Mouse (Mus musculus): ENCODE data around the gene Nedd8. TPM values are rescaled to one million over a fixed set of nuclear protein-coding genes. Genes with fewer than 3 reads are reported as not detected.

Nedd8 gene
- 325 TPM for polyA plus RNA-seq (2021)

DNA sequence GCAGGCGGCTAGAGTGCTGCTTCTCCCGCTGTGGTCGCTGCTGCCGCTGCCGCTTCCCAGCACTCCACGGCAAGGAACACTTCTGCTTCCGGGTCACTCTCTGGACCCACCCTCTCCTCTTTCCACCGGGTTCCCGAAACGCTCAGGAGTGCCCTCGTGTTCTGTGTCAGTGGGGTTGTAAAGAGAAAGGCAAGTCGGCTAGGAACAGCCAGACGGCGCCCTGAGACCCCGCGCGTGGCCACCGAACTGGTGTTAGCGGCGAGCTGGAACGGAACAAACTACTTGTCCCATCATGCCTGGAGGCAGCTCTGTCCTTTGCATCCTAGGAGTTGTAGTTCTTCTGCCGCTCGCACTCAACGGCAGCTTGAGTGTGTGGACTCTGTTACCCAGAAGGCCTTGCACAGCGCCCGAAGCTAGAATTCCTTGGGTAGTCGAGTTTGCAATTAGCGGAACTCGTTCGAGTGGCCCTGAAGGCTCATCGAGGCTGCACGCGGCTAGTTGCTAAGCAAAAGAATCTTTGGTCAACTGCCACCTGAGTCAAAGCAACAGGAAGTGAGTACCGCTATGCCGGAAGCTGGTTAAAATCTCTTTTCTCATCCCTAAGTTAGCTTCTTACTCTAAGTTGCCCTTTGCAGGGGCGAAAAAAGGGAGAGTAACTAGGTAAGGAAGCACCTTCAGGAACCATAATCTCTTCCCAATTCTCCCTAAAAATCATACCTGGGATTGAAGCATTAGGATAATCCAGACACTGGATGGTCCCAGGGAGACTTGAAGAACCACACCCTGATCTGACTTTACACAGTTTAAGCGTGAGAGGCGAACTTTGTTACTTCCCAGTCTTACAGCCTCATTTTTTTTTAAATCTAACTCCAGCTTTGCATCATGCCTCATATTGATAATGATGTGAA is at the start of gene Nedd8, which contains the start of gene Gmpr2:
Nedd8 (minus strand) TSS at position 292 of the 908 bp plus-strand sequence.
Gmpr2 (plus strand) TSS at position 109 of the 908 bp plus-strand sequence.
- in situ Hi-C loops (cut with MboI; ENCODE audit: low pct_unique_long_range_greater_than_20kb) = no loop called here
- ChIA-PET CTCF (interaction anchor here (1.0 to 1.3 kb wide), 4 partner anchors 9 to 115 kb away, joined by 3 to 4 read pairs (median 3); partner anchors contain the start of gene Tinf2), POLR2A (interaction anchor here (0.6 to 1.2 kb wide), 5 partner anchors 8 to 808 kb away, joined by 3 to 6 read pairs (median 3); no protein-coding TSS in a partner anchor)
- no peak for TF ChIP-seq CTCF (IDR thresholded peaks at IDR 0.05)
- ATAC-seq (peak; percentile 97), DNase-seq (ENCODE audit: low read depth, low spot score) (peak; percentile 77)
- H3K27me3 ChIP-seq = no peaks in the 10 kb centered on the region

DNA sequence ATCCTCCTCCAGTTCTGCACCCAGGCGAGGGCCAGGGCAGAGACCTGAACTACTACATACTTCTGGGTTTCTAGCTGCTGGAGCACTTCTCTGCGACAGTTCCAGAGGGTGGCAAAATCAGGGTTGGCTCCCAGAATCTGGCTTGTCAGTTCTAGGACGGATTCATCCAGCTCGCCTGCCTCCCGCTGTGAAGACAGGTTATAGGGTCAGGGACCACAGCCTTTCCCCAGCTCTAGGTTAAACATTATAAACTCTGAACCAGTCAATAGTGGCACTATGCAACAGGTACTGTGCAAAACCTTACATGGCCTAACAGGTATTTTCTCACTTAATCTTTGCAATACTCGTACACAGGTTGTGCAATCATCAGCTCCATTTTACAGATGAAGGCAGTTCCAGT is 49.2 kb upstream of the Nedd8 start:
- in situ Hi-C loops (cut with MboI; ENCODE audit: low pct_unique_long_range_greater_than_20kb) = no loop called here
- TF ChIP-seq CTCF (IDR thresholded peaks at IDR 0.05) = no peak
- ChIA-PET CTCF (interaction anchor here (1.0 to 3.3 kb wide), 6 partner anchors 14 to 39 kb away, joined by 3 to 15 read pairs (median 5); partner anchors contain the start of gene Tinf2), POLR2A (no interaction called here)
- no peak for ATAC-seq
- no peaks in the 10 kb centered on the region for H3K27me3 ChIP-seq
- no peak for DNase-seq (ENCODE audit: low read depth, low spot score)

DNA sequence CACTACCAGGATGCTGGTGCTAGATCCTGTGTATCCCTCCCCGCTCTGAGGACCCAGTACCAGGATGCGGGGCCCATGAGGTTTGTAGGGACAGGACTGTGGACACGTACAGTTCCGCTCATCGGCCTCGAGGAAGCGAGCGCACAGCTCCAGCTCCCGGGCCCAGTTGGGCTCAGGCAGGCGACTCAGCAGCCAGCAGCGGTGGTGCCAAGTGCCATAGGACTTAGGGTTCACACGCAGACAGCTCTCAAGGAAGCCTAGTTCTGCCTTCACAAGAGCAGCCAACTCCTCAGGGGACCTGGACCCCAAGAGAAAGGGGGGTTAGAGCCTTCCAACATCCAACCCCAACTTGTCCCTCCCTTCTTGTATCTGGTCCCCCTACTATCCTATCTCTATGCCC is 48.7 kb upstream of the Nedd8 start:
- DNase-seq (ENCODE audit: low read depth, low spot score) = no peak
- POLR2A ChIA-PET = no interaction called here
- ATAC-seq = no peak
- CTCF ChIA-PET = interaction anchor here (1.0 to 3.3 kb wide), 4 partner anchors 14 to 39 kb away, joined by 5 to 15 read pairs (median 6); partner anchors contain the start of gene Tinf2
- in situ Hi-C loops (cut with MboI; ENCODE audit: low pct_unique_long_range_greater_than_20kb) = no loop called here
- no peaks in the 10 kb centered on the region for H3K27me3 ChIP-seq
- TF ChIP-seq CTCF (IDR thresholded peaks at IDR 0.05) = no peak

DNA sequence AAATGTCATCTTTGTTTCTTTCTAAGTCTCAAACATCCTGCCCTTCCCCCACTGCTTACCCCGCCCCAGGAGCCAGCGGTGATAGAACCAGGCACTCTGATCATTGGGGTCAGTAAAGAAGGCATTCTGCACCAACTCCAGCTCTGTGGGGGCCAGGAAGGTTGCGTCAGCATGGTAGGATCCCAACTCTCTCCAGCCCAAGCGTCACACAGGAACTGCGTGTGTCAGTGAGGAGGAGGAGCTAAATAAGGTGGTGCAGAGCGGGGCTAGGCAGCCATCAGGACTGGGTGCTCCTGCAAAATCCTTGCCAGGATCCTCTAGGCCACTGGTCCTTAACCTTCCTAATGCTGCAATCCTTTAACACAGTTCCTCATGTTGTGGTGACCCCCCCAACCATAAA is 47.8 kb upstream of the Nedd8 start:
- in situ Hi-C loops (cut with MboI; ENCODE audit: low pct_unique_long_range_greater_than_20kb) = no loop called here
- DNase-seq (ENCODE audit: low read depth, low spot score) (no peak), ATAC-seq (no peak)
- ChIA-PET CTCF (no interaction called here), POLR2A (no interaction called here)
- H3K27me3 ChIP-seq = no peaks in the 10 kb centered on the region
- TF ChIP-seq CTCF (IDR thresholded peaks at IDR 0.05) = no peak

DNA sequence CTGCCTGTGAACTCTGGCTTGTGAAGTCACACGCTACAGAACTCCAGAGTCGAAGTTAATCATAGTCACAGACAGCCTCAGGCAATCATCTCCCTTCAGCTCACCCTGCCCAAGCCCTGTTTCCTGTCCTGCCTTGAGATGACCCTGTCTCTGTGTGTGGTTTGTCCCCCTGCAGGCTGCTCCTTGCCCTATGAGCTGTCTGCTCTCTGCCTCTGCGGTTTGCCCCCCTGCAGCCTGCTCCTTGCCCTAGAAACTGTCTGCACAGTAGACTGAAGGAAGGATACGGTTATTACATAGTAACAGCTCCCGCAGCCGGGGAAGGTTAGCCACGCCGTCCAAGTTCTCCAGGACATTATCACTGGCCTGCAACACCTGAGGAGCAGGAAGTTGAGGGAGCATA is 45.0 kb upstream of the Nedd8 start:
- H3K27me3 ChIP-seq = no peaks in the 10 kb centered on the region
- TF ChIP-seq CTCF (IDR thresholded peaks at IDR 0.05) = no peak
- DNase-seq (ENCODE audit: low read depth, low spot score) = peak; percentile 85
- ATAC-seq = peak; percentile 85
- in situ Hi-C loops (cut with MboI; ENCODE audit: low pct_unique_long_range_greater_than_20kb) = no loop called here
- POLR2A ChIA-PET = interaction anchor here (0.8 to 1.4 kb wide), 3 partner anchors 8 to 30 kb away, joined by 3 read pairs; no protein-coding TSS in a partner anchor
- CTCF ChIA-PET = interaction anchor here (1.4 to 3.0 kb wide), 4 partner anchors 14 to 35 kb away, joined by 3 to 20 read pairs (median 7); partner anchors contain the start of gene Tinf2

DNA sequence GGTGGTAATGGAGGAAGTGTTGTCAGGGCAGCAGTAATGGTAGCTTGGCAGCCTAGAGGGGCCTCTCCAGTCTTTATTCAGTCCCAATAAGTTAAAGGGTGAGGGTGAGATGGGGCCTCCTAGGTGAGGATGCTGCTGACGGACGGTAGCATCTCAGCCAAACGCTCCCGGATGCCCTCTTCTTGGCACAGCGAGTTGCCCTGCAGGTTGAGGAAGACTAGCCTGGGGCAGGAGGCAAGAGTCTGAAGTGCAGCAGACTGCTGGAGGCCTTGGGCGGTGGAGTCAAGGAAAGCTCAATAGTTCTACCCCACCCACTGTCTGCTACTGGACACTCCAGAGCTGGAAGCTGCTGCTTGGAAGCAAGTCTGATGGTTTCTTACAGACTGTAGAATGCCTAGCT is 44.3 kb upstream of the Nedd8 start:
- ChIA-PET POLR2A (interaction anchor here (1.0 to 1.4 kb wide), 2 partner anchors 9 to 16 kb away, joined by 3 read pairs; no protein-coding TSS in a partner anchor), CTCF (interaction anchor here (1.4 to 3.0 kb wide), 4 partner anchors 15 to 35 kb away, joined by 3 to 20 read pairs (median 7); partner anchors contain the start of gene Tinf2)
- TF ChIP-seq CTCF (IDR thresholded peaks at IDR 0.05) = no peak
- no peaks in the 10 kb centered on the region for H3K27me3 ChIP-seq
- ATAC-seq (peak; percentile 4), DNase-seq (ENCODE audit: low read depth, low spot score) (no peak)
- in situ Hi-C loops (cut with MboI; ENCODE audit: low pct_unique_long_range_greater_than_20kb) = no loop called here

DNA sequence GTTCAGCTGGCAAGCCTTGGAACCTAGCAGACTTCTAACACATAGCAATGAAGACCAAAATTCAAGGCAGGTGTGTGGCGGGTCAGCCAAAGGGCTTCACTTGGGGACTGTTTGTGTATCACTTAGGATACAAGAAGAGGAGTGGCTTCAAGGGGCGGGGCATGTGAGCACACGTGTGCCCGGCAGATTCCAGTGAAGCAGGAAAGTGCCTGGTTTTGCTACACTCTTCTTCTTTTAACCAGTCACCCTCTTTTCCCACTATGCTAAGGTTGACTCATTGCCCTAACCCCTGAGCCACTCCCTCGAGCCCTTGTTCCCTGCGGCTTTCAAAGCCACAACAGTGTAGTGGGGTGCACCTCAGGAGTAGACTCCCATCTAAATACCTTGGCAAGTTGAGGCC is 43.0 kb upstream of the Nedd8 start:
- ChIA-PET CTCF (interaction anchor here (1.7 to 3.0 kb wide), 2 partner anchors 28 to 33 kb away, joined by 5 to 20 read pairs; partner anchors contain the start of gene Tinf2), POLR2A (interaction anchor here (0.7 kb wide), 1 partner anchor 28 kb away, joined by 6 read pairs; no protein-coding TSS in a partner anchor)
- no peaks in the 10 kb centered on the region for H3K27me3 ChIP-seq
- in situ Hi-C loops (cut with MboI; ENCODE audit: low pct_unique_long_range_greater_than_20kb) = no loop called here
- ATAC-seq (peak; percentile 24), DNase-seq (ENCODE audit: low read depth, low spot score) (no peak)
- TF ChIP-seq CTCF (IDR thresholded peaks at IDR 0.05) = no peak

DNA sequence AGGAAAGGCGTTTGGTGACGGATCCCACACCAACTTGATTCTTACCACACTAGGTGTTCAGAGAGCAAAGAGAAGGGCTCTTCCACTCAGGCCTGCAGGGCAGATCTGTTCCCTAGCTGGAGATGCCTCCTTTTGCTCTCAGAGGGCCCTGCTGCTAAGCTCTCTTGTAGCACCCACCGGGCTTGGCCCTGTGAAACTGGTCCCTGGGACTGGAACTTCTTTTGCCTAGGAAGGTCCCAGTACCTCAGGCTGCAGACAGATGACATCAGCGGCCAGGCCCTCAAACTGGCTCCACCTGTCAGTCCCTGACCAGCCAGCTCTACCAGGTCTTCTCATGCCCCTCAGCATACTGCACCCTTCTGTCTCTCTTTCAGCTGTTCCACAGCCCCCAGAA is 41.8 kb upstream of the Nedd8 start, which contains the start of gene Tgm1:
Tgm1 (minus strand) TSS at position 198 of the 394 bp plus-strand sequence.
- in situ Hi-C loops (cut with MboI; ENCODE audit: low pct_unique_long_range_greater_than_20kb) = no loop called here
- DNase-seq (ENCODE audit: low read depth, low spot score) (no peak), ATAC-seq (no peak)
- CTCF ChIA-PET = interaction anchor here (1.1 to 1.7 kb wide), 3 partner anchors 22 to 29 kb away, joined by 3 to 5 read pairs (median 4); no protein-coding TSS in a partner anchor
- H3K27me3 ChIP-seq = no peaks in the 10 kb centered on the region
- POLR2A ChIA-PET = interaction anchor here (0.9 to 1.2 kb wide), 2 partner anchors 10 to 13 kb away, joined by 3 read pairs; no protein-coding TSS in a partner anchor
- no peak for TF ChIP-seq CTCF (IDR thresholded peaks at IDR 0.05)

DNA sequence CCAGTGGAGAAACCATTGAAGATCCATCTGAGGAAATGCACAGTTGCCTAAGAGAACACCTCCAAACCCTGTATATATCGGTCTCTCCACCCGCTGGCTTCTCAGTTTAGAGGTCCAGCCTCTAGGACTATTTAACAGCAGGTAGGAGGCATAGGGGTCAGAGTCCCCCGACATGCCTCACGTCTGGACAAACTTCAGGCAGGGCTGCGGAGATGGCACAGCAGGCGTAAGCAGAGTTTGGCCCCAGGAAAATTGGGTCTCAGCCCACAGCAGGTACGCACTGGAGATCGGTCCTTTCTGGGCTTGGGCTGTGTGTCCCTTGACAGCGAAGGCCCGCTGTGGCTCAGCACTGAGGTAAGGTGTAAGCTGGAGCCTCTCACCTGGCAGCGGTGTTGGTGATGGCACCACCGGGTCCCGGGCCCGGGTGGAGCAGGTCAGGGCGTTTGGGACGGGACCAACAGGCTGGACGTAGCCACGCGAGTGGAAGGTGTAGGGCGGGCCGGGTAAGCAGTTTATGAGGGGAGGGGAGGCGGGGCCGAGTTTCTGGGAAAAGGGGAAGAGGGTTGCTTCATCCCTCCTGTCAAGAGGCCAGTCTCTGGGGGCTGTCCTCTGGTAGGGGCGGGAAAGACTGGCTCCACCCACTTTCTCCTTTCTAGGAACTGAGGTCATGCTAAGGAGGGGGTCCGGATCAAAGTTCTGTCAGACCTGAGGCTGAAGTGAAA is 41.2 kb upstream of the Nedd8 start:
- in situ Hi-C loops (cut with MboI; ENCODE audit: low pct_unique_long_range_greater_than_20kb) = no loop called here
- no peaks in the 10 kb centered on the region for H3K27me3 ChIP-seq
- ATAC-seq = no peak
- no peak for TF ChIP-seq CTCF (IDR thresholded peaks at IDR 0.05)
- no peak for DNase-seq (ENCODE audit: low read depth, low spot score)
- CTCF ChIA-PET = interaction anchor here (1.1 to 1.4 kb wide), 3 partner anchors 12 to 30 kb away, joined by 3 to 4 read pairs (median 4); no protein-coding TSS in a partner anchor
- POLR2A ChIA-PET = interaction anchor here (1.2 kb wide), 1 partner anchor 12 kb away, joined by 3 read pairs; no protein-coding TSS in a partner anchor

DNA sequence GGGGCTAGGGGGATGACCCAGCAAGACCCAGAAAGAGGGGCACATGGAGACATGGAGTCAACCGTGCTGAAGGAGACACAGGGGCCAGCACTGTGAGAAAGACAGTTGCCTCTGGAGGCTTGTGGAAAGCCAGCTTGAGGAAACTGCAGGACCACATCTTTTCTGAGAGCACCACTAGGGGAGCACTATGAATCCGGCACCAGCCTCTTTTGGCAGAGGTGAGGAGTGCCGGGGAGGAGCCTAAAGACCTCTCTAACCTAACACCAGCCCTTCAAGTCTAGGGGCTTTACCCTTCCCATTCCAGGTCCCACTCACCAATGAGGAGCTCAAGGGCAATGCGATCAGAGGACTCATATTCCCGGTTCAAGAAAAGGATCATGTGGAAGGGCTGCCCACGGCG is 39.9 kb upstream of the Nedd8 start:
- POLR2A ChIA-PET = interaction anchor here (0.5 kb wide), 1 partner anchor 47 kb away, joined by 5 read pairs; no protein-coding TSS in a partner anchor
- DNase-seq (ENCODE audit: low read depth, low spot score) (no peak), ATAC-seq (no peak)
- no peaks in the 10 kb centered on the region for H3K27me3 ChIP-seq
- in situ Hi-C loops (cut with MboI; ENCODE audit: low pct_unique_long_range_greater_than_20kb) = no loop called here
- no peak for TF ChIP-seq CTCF (IDR thresholded peaks at IDR 0.05)
- CTCF ChIA-PET = interaction anchor here (1.3 to 1.4 kb wide), 2 partner anchors 11 to 37 kb away, joined by 3 to 4 read pairs; no protein-coding TSS in a partner anchor

All from Patski (cell line).